Mouse (Mus musculus): ENCODE data around the gene Ece1. TPM values are rescaled to one million over a fixed set of nuclear protein-coding genes. Genes with fewer than 3 reads are reported as not detected.
A peak's percentile ranks its signal among the peaks of the same experiment; 100 is the strongest.
"Not testable (repeated sequence)": the region's sequence is repeated elsewhere in the genome, so short reads cannot be mapped to it uniquely, and the experiment has no call there.

Ece1 gene
- polyA plus RNA-seq, 1 experiment from 2014 or later, result 10.8 TPM

- Histone ChIP-seq H3K36me3 (ENCODE audit: poor library complexity, severe bottlenecking) (no peaks in the 10 kb centered on the region), H3K27me3 (peaks cover 15% of the 10 kb centered on the region), H3K9ac (no peak overlapping the region), H3K27ac (no peak overlapping the region), H3K4me2 (no peak overlapping the region), H3K4me3 (no peak overlapping the region), H3K4me1 (peaks cover 4% of the 10 kb centered on the region; the same call in 1 of the 2 replicates), H3K9me3 (replicated peaks) (no peaks in the 10 kb centered on the region)
- ATAC-seq, result no peak
- WGBS, result 83% methylated on average over 11 of the region's 11 CpGs
These were observed 30.4 kb upstream of the Ece1 start for GRCm38 (mm10) chr4:137831598-137831997.

DNA sequence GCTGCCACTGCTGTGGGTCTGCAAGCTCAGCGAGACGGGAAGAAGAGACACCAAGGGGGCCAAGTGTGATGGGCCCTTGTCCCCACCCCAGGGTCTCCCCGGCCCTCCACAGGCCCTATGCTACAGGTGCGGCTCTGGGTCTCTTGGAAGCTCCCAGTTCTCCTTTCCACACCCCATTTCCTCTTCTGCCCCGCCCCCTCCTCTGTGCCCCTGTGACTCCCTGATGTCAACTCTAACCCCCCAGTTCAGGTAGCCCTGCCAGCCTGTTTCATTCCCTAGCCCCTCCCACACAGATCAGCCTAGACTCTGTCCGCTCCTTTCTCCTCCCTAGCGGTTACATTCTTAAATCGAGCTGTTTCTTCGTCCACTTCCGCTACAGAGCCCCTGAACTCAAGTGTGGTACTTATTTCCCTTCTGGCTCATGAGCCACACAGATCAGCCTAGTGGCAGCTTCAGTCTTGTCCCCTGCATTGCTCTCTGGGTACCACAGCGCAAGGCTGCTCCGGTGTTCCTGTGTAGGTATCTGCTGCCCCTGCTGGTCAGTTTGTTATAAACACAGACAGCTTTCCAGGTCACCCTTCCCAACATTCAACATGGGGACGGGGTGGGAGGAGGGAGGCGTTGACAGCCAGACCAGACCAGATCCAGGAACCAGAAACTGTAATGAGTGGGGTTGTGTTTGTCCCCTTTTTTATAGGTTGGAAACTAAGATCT is 26.3 kb upstream of the Ece1 start:
- Histone ChIP-seq H3K9ac (no peak overlapping the region), H3K36me3 (ENCODE audit: poor library complexity, severe bottlenecking) (no peaks in the 10 kb centered on the region), H3K4me1 (peaks cover 4% of the 10 kb centered on the region; the same call in 1 of the 2 replicates), H3K4me2 (peak overlapping the region; percentile 34), H3K4me3 (no peak overlapping the region), H3K27me3 (no peaks in the 10 kb centered on the region; the same call in 1 of the 2 replicates), H3K9me3 (replicated peaks) (no peaks in the 10 kb centered on the region), H3K27ac (no peak overlapping the region)
- 13% methylated on average over 14 of the region's 14 CpGs for WGBS
- peak; percentile 92 for ATAC-seq

- H3K9ac ChIP-seq, result no peak overlapping the region
- peaks cover 4% of the 10 kb centered on the region; the same call in 1 of the 2 replicates for H3K4me1 ChIP-seq
- no peaks in the 10 kb centered on the region; the same call in 1 of the 2 replicates for H3K27me3 ChIP-seq
- H3K4me3 ChIP-seq, result no peak overlapping the region
- no peak for ATAC-seq
- no peak overlapping the region for H3K4me2 ChIP-seq
- H3K36me3 ChIP-seq (ENCODE audit: poor library complexity, severe bottlenecking), result no peaks in the 10 kb centered on the region
- H3K9me3 ChIP-seq (replicated peaks), result no peaks in the 10 kb centered on the region
- H3K27ac ChIP-seq, result no peak overlapping the region
- 82% methylated on average over 5 of the region's 5 CpGs for WGBS
These were observed 25.3 kb upstream of the Ece1 start for GRCm38 (mm10) chr4:137836741-137837140.

- H3K4me3 ChIP-seq, result no peak overlapping the region
- no peaks in the 10 kb centered on the region; the same call in 1 of the 2 replicates for H3K27me3 ChIP-seq
- H3K36me3 ChIP-seq (ENCODE audit: poor library complexity, severe bottlenecking), result no peaks in the 10 kb centered on the region
- no peak overlapping the region for H3K4me2 ChIP-seq
- H3K9me3 ChIP-seq (replicated peaks), result no peaks in the 10 kb centered on the region
- H3K4me1 ChIP-seq, result peaks cover 4% of the 10 kb centered on the region; the same call in 1 of the 2 replicates
- H3K27ac ChIP-seq, result no peak overlapping the region
- H3K9ac ChIP-seq, result no peak overlapping the region
- ATAC-seq, result no peak
- 85% methylated on average over 8 of the region's 8 CpGs for WGBS
These were observed 24.2 kb upstream of the Ece1 start for GRCm38 (mm10) chr4:137837792-137838191.

DNA sequence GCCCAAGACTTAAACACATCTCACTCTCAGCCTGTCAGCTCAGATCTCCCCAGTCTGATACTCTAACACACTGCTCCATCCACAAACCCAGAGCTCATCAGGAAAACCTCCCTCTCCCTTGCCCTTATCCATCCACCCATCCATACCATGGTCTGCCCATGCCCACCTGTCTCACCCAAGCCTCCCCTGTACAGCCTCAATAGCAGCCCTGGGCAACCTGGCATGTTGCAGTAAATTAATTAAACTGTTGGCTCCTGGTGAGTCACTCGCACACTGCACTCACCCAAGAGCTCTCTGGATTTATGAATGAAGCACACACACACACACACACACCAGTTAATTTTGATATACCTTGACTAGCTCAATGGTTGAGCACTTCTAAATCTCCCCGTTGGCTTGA is 23.2 kb upstream of the Ece1 start:
- Histone ChIP-seq H3K36me3 (ENCODE audit: poor library complexity, severe bottlenecking) (no peaks in the 10 kb centered on the region), H3K27me3 (no peaks in the 10 kb centered on the region; the same call in 1 of the 2 replicates), H3K27ac (no peak overlapping the region), H3K4me2 (no peak overlapping the region), H3K4me3 (no peak overlapping the region), H3K9ac (no peak overlapping the region), H3K4me1 (peaks cover 4% of the 10 kb centered on the region; the same call in 1 of the 2 replicates), H3K9me3 (replicated peaks) (no peaks in the 10 kb centered on the region)
- 94% methylated on average over 2 of the region's 2 CpGs for WGBS
- no peak for ATAC-seq

DNA sequence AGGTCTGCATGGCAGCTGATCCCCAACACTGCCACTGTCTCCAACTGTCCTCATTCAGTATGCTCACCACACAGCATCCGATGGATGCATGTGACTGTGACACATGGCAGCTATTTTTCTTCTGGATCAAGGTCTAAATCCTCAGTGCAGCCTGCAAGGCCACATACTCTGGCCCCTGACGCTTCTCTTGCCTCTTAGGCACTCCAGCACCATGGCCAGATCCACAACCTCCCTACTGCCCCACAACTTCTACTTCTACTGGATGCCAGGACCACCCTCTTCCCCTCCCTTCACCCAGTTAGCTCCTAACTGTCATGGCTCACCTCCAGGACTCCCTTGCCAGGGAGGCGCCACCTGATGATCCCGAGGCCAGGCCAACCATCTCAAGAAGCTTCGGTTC is 22.6 kb upstream of the Ece1 start:
- Histone ChIP-seq H3K9me3 (replicated peaks) (no peaks in the 10 kb centered on the region), H3K4me1 (peaks cover 4% of the 10 kb centered on the region; the same call in 1 of the 2 replicates), H3K36me3 (ENCODE audit: poor library complexity, severe bottlenecking) (no peaks in the 10 kb centered on the region), H3K4me2 (no peak overlapping the region), H3K27me3 (no peaks in the 10 kb centered on the region; the same call in 1 of the 2 replicates), H3K9ac (no peak overlapping the region), H3K4me3 (no peak overlapping the region), H3K27ac (no peak overlapping the region)
- WGBS, result 85% methylated on average over 5 of the region's 5 CpGs
- no peak for ATAC-seq

GRCm38 (mm10) chr4:137844656-137845055 is 17.4 kb upstream of the Ece1 start:
- ATAC-seq, result peak; percentile 30; the same call in 1 of the 2 replicates
- H3K36me3 ChIP-seq (ENCODE audit: poor library complexity, severe bottlenecking), result no peaks in the 10 kb centered on the region
- H3K9ac ChIP-seq, result no peak overlapping the region
- no peak overlapping the region for H3K27ac ChIP-seq
- WGBS, result 27% methylated on average over 11 of the region's 11 CpGs
- H3K4me1 ChIP-seq, result no peaks in the 10 kb centered on the region
- H3K27me3 ChIP-seq, result no peaks in the 10 kb centered on the region
- no peak overlapping the region for H3K4me2 ChIP-seq
- H3K4me3 ChIP-seq, result no peak overlapping the region
- H3K9me3 ChIP-seq (replicated peaks), result no peaks in the 10 kb centered on the region

- H3K4me3 ChIP-seq; ATAC-seq; H3K27ac ChIP-seq; H3K9ac ChIP-seq; H3K9me3 ChIP-seq (replicated peaks); H3K4me1 ChIP-seq; H3K27me3 ChIP-seq; H3K36me3 ChIP-seq (ENCODE audit: poor library complexity, severe bottlenecking); H3K4me2 ChIP-seq: not testable (repeated sequence)
- WGBS, result 84% methylated on average over 8 of the region's 8 CpGs
These were observed 14.4 kb upstream of the Ece1 start for GRCm38 (mm10) chr4:137847651-137848050.

GRCm38 (mm10) chr4:137850161-137850560 is 11.9 kb upstream of the Ece1 start:
- no peaks in the 10 kb centered on the region for H3K36me3 ChIP-seq (ENCODE audit: poor library complexity, severe bottlenecking)
- no peaks in the 10 kb centered on the region for H3K9me3 ChIP-seq (replicated peaks)
- H3K27ac ChIP-seq, result no peak overlapping the region
- H3K4me1 ChIP-seq, result no peaks in the 10 kb centered on the region
- H3K4me3 ChIP-seq, result no peak overlapping the region
- no peak overlapping the region for H3K4me2 ChIP-seq
- WGBS, result 91% methylated on average over 6 of the region's 6 CpGs
- H3K27me3 ChIP-seq, result no peaks in the 10 kb centered on the region
- ATAC-seq, result no peak
- no peak overlapping the region for H3K9ac ChIP-seq

DNA sequence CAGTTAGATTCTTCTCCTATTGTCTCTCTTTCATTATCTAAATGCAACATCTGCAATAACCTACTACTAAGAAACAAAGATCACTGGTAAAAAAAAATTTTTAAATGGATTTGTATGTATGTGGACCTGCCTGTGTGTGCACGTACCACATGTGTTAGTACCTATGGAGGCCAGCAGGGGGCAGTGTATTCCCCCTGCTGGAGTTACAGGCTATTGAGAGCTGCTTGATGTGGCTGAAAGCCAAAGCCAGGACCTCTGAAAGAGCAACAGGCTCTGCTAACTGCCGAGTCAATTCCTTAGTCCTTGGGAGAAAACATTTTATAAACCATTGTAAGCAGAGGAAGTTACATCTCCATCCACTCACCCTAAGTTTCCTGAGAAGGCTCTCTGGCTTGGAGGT is 10.6 kb upstream of the Ece1 start:
- 53% methylated on average over 2 of the region's 2 CpGs for WGBS
- ATAC-seq, result no peak
- Histone ChIP-seq H3K27me3 (no peaks in the 10 kb centered on the region), H3K9me3 (replicated peaks) (no peaks in the 10 kb centered on the region), H3K4me1 (no peaks in the 10 kb centered on the region), H3K4me3 (no peak overlapping the region), H3K27ac (no peak overlapping the region), H3K4me2 (no peak overlapping the region), H3K9ac (no peak overlapping the region), H3K36me3 (ENCODE audit: poor library complexity, severe bottlenecking) (no peaks in the 10 kb centered on the region)

DNA sequence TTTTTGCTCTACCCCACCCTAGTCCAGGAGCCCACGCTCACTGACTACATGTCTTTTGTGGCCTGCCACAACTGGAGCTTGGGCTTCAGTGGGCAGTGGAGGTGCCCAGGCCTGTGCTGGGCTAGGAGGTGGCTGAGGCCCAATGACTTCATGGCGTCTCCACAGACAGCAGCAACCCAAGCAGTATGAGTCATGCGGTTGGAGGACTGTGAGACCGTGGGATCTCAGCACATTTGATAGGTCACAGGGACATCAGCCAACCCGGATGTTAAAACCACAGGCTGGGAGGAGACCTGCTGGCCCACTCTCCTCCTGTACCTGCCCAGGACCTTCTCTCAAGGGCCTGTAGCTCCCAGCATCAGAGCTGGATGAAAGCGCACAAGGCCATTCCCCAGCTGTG is 8.2 kb upstream of the Ece1 start:
- Histone ChIP-seq H3K27ac (no peak overlapping the region), H3K9ac (no peak overlapping the region), H3K27me3 (no peaks in the 10 kb centered on the region), H3K4me1 (no peaks in the 10 kb centered on the region), H3K4me2 (no peak overlapping the region), H3K4me3 (no peak overlapping the region), H3K9me3 (replicated peaks) (no peaks in the 10 kb centered on the region), H3K36me3 (ENCODE audit: poor library complexity, severe bottlenecking) (no peaks in the 10 kb centered on the region)
- WGBS, result 93% methylated on average over 6 of the region's 6 CpGs
- no peak for ATAC-seq

DNA sequence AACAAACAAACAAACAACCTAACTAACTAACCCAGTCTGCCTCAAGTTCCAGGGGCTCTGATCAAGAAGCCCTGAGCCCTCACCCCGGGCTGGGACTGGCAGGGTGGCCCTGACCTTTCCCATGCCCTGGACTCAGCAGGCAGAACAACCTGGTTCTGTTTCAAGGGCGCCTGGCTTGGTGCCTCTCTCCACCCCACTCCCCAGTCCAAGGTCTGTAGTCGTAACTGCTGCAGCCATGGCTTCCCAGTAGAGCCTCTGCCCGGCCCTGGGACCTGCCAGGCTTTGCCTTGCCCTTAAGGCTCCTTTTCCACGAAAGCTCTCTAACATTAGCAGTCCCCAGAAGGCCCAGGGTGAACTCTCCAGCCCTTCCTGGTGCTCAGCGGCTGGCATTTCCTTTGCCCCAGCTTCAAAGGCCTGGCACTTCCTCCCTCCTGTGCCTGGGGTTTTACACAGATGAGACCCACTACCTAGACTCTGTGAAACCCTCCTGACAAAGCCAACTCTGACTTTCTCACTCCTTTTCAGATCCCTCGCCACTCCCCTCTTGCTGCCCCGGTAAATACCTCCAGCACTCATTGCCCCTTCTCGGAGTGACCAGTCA is 6.2 kb upstream of the Ece1 start:
- H3K36me3 ChIP-seq (ENCODE audit: poor library complexity, severe bottlenecking), result no peaks in the 10 kb centered on the region
- no peaks in the 10 kb centered on the region for H3K27me3 ChIP-seq
- no peaks in the 10 kb centered on the region for H3K4me1 ChIP-seq
- H3K4me2 ChIP-seq, result no peak overlapping the region
- ATAC-seq, result no peak
- 54% methylated on average over 9 of the region's 9 CpGs for WGBS
- no peak overlapping the region for H3K4me3 ChIP-seq
- no peak overlapping the region for H3K9ac ChIP-seq
- H3K9me3 ChIP-seq (replicated peaks), result no peaks in the 10 kb centered on the region
- no peak overlapping the region for H3K27ac ChIP-seq
